Mouse (Mus musculus) thymus, adult 2 months (tissue): Measurements from ENCODE around the gene Sumf1. TPM values are rescaled to one million over a fixed set of nuclear protein-coding genes. Genes with fewer than 3 reads are reported as not detected.

Experiments
- DNase-seq: peaks from one replicate; pipeline ENCODE4 v3.0.0; 2021
- H3K27ac ChIP-seq: fragments of 200-500 bp; 2 replicates; pipeline ENCODE4 v1.5.1; 2012; ENCODE audit warnings: low read length, control low read depth; ENCODE audit not compliant: control insufficient read depth, insufficient read depth
- H3K27me3 ChIP-seq: fragments of 200-500 bp; 2 replicates; pipeline ENCODE4 v1.6.1; 2012; ENCODE audit warnings: mild to moderate bottlenecking, low read length, moderate library complexity, mixed read lengths; ENCODE audit not compliant: control insufficient read depth, insufficient read depth
- H3K36me3 ChIP-seq: fragments of 200-500 bp; 2 replicates; pipeline ENCODE4 v1.6.1; 2012; ENCODE audit warnings: mild to moderate bottlenecking, low read length, moderate library complexity; ENCODE audit not compliant: control insufficient read depth, insufficient read depth
- H3K4me1 ChIP-seq: fragments of 200-500 bp; replicated peaks from 2 replicates; pipeline ENCODE4 v1.6.1; 2012; ENCODE audit warnings: low read length; ENCODE audit not compliant: control insufficient read depth, insufficient read depth
- H3K4me3 ChIP-seq: fragments of 200-500 bp; 2 replicates; pipeline ENCODE4 v1.5.1; 2012; ENCODE audit warnings: mild to moderate bottlenecking, low read length, control low read depth, moderate library complexity; ENCODE audit not compliant: control insufficient read depth, insufficient read depth
- CTCF ChIP-seq: fragments of 200-500 bp; IDR thresholded peaks from 2 replicates; pipeline ENCODE4 v1.5.1; 2012; ENCODE audit warnings: mild to moderate bottlenecking, control low read depth, low read length, moderate library complexity, borderline replicate concordance; ENCODE audit not compliant: control insufficient read depth, poor library complexity, insufficient read depth; ENCODE audit errors: extremely low read depth
- POLR2A ChIP-seq: fragments of 200-500 bp; IDR thresholded peaks from 2 replicates; pipeline ENCODE4 v1.6.1; 2012; ENCODE audit warnings: mild to moderate bottlenecking, low read length, control low read depth, moderate library complexity; ENCODE audit not compliant: control insufficient read depth, poor library complexity, insufficient read depth; ENCODE audit errors: extremely low read depth
- WGBS: fragments of 180-500 bp; shearing (Covaris S2); methylation state at CpG from one replicate; pipeline ENCODE4 v1.1.7; 2018; 5-methylcytosine and 5-hydroxymethylcytosine counted together
- polyA plus RNA-seq: library from polyadenylated mRNA; depleted of rRNA; stranded (reverse); fragments of >200 nt; gene quantifications from 2 replicates; pipeline ENCODE4 v1.2.3, GENCODE M21; 2012

Gene Sumf1
- polyA plus RNA-seq, 1 experiment: 17.8 TPM

GRCm38 (mm10) chr6:108145941-108146588 is 39.3 kb downstream of the Sumf1 start:
- no peak for DNase-seq
- 98% methylated on average over 7 of the region's 7 CpGs for WGBS
- Histone ChIP-seq H3K27ac (no peak overlapping the region), H3K36me3 (no peaks in the 10 kb centered on the region), H3K4me3 (no peak overlapping the region), H3K4me1 (no peaks in the 10 kb centered on the region), H3K27me3 (no peaks in the 10 kb centered on the region)
- TF ChIP-seq CTCF (no peak), POLR2A (no peak)

- Histone ChIP-seq H3K4me3 (no peak overlapping the region), H3K27me3 (no peaks in the 10 kb centered on the region), H3K36me3 (no peaks in the 10 kb centered on the region), H3K27ac (no peak overlapping the region), H3K4me1 (no peaks in the 10 kb centered on the region)
- 96% methylated on average over 3 of the region's 3 CpGs for WGBS
- DNase-seq: no peak
- no peak for TF ChIP-seq CTCF
- TF ChIP-seq POLR2A: no peak
Observed at GRCm38 (mm10) chr6:108145241-108145640, 40.1 kb downstream of the Sumf1 start.

DNA sequence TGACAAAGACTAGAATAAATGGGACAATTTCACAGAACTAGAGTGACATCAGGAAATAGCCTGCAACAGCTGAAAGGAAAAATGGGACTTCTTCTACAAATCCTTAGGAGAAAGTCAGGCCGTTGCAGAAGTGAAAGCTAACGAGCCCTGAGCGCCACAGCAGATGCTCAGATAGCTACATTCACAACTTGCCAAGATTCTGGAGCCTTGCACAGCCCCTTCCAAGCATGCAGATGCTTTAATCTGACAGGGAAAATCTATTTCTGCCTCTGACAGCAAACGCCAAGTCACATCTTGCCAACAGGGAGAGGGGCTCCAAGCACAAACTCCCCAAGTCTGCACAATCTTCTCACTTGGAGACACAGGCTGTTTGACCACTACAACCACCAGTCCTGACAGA is 42.6 kb downstream of the Sumf1 start:
- H3K27ac ChIP-seq: no peak overlapping the region
- H3K36me3 ChIP-seq: no peaks in the 10 kb centered on the region
- H3K4me3 ChIP-seq: no peak overlapping the region
- TF ChIP-seq CTCF (no peak), POLR2A (no peak)
- WGBS: 90% methylated on average over 4 of the region's 4 CpGs
- DNase-seq: no peak
- H3K27me3 ChIP-seq: no peaks in the 10 kb centered on the region
- H3K4me1 ChIP-seq: no peaks in the 10 kb centered on the region

DNA sequence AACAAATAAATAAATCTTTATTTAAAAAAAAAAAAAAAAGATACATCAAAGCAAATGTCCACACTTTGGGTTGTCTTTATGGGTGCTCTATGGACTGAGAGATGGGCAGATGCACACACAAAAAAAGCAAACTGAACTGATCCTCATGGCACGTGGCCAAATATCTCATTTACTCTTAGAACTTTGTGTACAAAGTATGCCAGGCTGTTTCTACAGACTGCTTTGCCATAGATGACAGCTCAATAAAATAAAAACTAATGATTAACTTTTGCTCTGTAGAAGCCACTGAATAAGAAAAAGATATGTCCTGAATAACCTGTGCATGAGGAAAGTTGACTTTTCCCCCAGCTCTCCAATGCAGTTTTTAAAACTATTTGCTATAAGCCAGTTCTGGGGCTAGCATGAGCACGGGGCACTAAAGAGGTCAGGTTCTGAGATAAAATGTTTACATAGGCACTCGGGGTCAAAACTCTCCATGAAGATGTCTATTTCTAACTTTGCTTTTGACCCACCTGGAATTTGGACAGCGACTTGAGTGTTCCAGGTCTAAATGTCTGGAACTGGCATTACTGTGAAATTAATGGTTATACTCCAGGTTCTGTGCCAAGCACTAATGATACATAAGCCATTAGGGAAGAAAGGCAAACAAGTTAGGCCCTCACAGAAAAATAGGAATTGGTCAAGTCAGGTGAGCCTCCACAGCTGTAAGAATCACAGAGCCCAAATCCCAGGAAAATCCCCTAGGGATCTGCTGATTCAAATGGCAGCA is 44.5 kb downstream of the Sumf1 start:
- H3K4me3 ChIP-seq: no peak overlapping the region
- no peak for TF ChIP-seq CTCF
- TF ChIP-seq POLR2A: no peak
- H3K27ac ChIP-seq: no peak overlapping the region
- 96% methylated on average over 4 of the region's 4 CpGs for WGBS
- no peaks in the 10 kb centered on the region for H3K27me3 ChIP-seq
- H3K4me1 ChIP-seq: no peaks in the 10 kb centered on the region
- no peak for DNase-seq
- no peaks in the 10 kb centered on the region for H3K36me3 ChIP-seq

GRCm38 (mm10) chr6:108137031-108137430 is 48.4 kb downstream of the Sumf1 start:
- no peaks in the 10 kb centered on the region for H3K4me1 ChIP-seq
- H3K36me3 ChIP-seq: no peaks in the 10 kb centered on the region
- 95% methylated on average over 5 of the region's 5 CpGs for WGBS
- H3K27me3 ChIP-seq: no peaks in the 10 kb centered on the region
- TF ChIP-seq CTCF: no peak
- no peak for TF ChIP-seq POLR2A
- H3K27ac ChIP-seq: no peak overlapping the region
- DNase-seq: no peak
- no peak overlapping the region for H3K4me3 ChIP-seq

- Histone ChIP-seq H3K36me3 (no peaks in the 10 kb centered on the region), H3K4me1 (no peaks in the 10 kb centered on the region), H3K27ac (no peak overlapping the region), H3K27me3 (no peaks in the 10 kb centered on the region), H3K4me3 (no peak overlapping the region)
- WGBS: 94% methylated on average over 1 of the region's 1 CpGs
- TF ChIP-seq CTCF (no peak), POLR2A (no peak)
- DNase-seq: no peak
Observed at GRCm38 (mm10) chr6:108136286-108136685, 49.1 kb downstream of the Sumf1 start.
